Mouse (Mus musculus) gonadal fat pad, adult 2 months (tissue): ENCODE measurements around the gene Orai1. TPM values are rescaled to one million over a fixed set of nuclear protein-coding genes. Genes with fewer than 3 reads are reported as not detected.
A peak's percentile ranks its signal among the peaks of the same experiment; 100 is the strongest.
"Not testable (repeated sequence)": the region's sequence is repeated elsewhere in the genome, so short reads cannot be mapped to it uniquely, and the experiment has no call there.

Experiments used
- DNase-seq: peaks from one replicate; pipeline ENCODE4 v3.0.0-alpha.2; 2012; ENCODE audit warnings: low read depth
- polyA plus RNA-seq: library from polyadenylated mRNA; depleted of rRNA; stranded (reverse); fragments of >200 nt; gene quantifications from 2 replicates; pipeline ENCODE4 v1.2.3, GENCODE M21; 2012

The Orai1 gene
- polyA plus RNA-seq, 1 experiment = 43.4 TPM

- DNase-seq = no peak
Observed at GRCm38 (mm10) chr5:123033646-123034160, 18.8 kb downstream of the Orai1 start.

GRCm38 (mm10) chr5:123035089-123035488 is 20.2 kb downstream of the Orai1 start:
- no peak for DNase-seq

GRCm38 (mm10) chr5:123035564-123035963 is 20.7 kb downstream of the Orai1 start:
- DNase-seq = no peak

GRCm38 (mm10) chr5:123038115-123038514 is 23.2 kb downstream of the Orai1 start:
- no peak for DNase-seq

- no peak for DNase-seq
Observed at GRCm38 (mm10) chr5:123039120-123039752, 24.4 kb downstream of the Orai1 start.

- DNase-seq = no peak
Observed at GRCm38 (mm10) chr5:123040796-123041195, 25.9 kb downstream of the Orai1 start.

- no peak for DNase-seq
Observed at GRCm38 (mm10) chr5:123043856-123044255, 29.0 kb downstream of the Orai1 start.

GRCm38 (mm10) chr5:123045561-123046295 is 30.9 kb downstream of the Orai1 start:
- DNase-seq = no peak

- no peak for DNase-seq
Observed at GRCm38 (mm10) chr5:123046916-123047315, 32.0 kb downstream of the Orai1 start, which contains the start of gene Morn3. TSS of gene Morn3 (minus strand) at chr5:123047016.

GRCm38 (mm10) chr5:123049271-123049670 is 34.4 kb downstream of the Orai1 start:
- DNase-seq = no peak

- no peak for DNase-seq
Observed at GRCm38 (mm10) chr5:123050918-123051317, 36.0 kb downstream of the Orai1 start.

GRCm38 (mm10) chr5:123051736-123052135 is 36.9 kb downstream of the Orai1 start:
- DNase-seq = no peak

GRCm38 (mm10) chr5:123057366-123058250 is 42.7 kb downstream of the Orai1 start:
- peak; percentile 96 for DNase-seq

- no peak for DNase-seq
Observed at GRCm38 (mm10) chr5:123058251-123059102, 43.6 kb downstream of the Orai1 start.

- no peak for DNase-seq
Observed at GRCm38 (mm10) chr5:123059757-123060520, 45.1 kb downstream of the Orai1 start.

GRCm38 (mm10) chr5:123060706-123061401 is 46.0 kb downstream of the Orai1 start:
- DNase-seq = no peak

- not testable (repeated sequence) for DNase-seq
Observed at GRCm38 (mm10) chr5:123061402-123061749, 46.5 kb downstream of the Orai1 start.

GRCm38 (mm10) chr5:123063141-123063540 is 48.3 kb downstream of the Orai1 start:
- DNase-seq = no peak

- DNase-seq = no peak
Observed at GRCm38 (mm10) chr5:123064207-123064606, 49.3 kb downstream of the Orai1 start.
